Mouse (Mus musculus) MEL (cell line): ENCODE data around the gene Eif4ebp2. TPM values are rescaled to one million over a fixed set of nuclear protein-coding genes. Genes with fewer than 3 reads are reported as not detected.

Experiments
- DNase-seq: peaks from one replicate; pipeline ENCODE4 v3.0.0; 2011; ENCODE audit warnings: low read depth, low spot score
- H3K27ac ChIP-seq: 2 replicates; pipeline ENCODE4 v1.5.1; 2012; ENCODE audit warnings: low read depth, mild to moderate bottlenecking, control low read depth, low read length, moderate library complexity; ENCODE audit not compliant: control insufficient read depth
- H3K27me3 ChIP-seq, 2 experiments: fragments of 150-350 bp in 1 of 2; sonication (generic) in 1 of 2; 2 replicates each; pipeline ENCODE4 v1.6.1; 2012; ENCODE audit warnings: low read length in 2 of 2, mild to moderate bottlenecking in 2 of 2, improper control_type of control experiment in 1 of 2, moderate library complexity in 1 of 2; ENCODE audit not compliant: insufficient read depth in 2 of 2, control insufficient read depth in 1 of 2
- H3K36me3 ChIP-seq, 2 experiments: 2 replicates each; pipeline ENCODE4 v1.6.1; 2012 to 2014; ENCODE audit warnings: low read length in 2 of 2, improper control_type of control experiment in 1 of 2, inconsistent platforms in 1 of 2, mild to moderate bottlenecking in 1 of 2; ENCODE audit not compliant: insufficient read depth in 2 of 2, control insufficient read depth in 1 of 2
- H3K4me1 ChIP-seq, 2 experiments: fragments of 150-350 bp in 1 of 2; sonication (generic) in 1 of 2; 2 replicates each; pipeline ENCODE4 v1.6.1; 2012; ENCODE audit warnings: low read length in 2 of 2, improper control_type of control experiment in 1 of 2, mild to moderate bottlenecking in 1 of 2; ENCODE audit not compliant: insufficient read depth in 2 of 2, control insufficient read depth in 1 of 2
- H3K4me3 ChIP-seq, 2 experiments: fragments of 150-350 bp in 1 of 2; sonication (generic) in 1 of 2; 2 replicates each; pipeline ENCODE4 v1.5.1; 2012; ENCODE audit warnings: low read depth in 2 of 2, low read length in 2 of 2, mild to moderate bottlenecking in 2 of 2, moderate library complexity in 2 of 2, control low read depth in 1 of 2, improper control_type of control experiment in 1 of 2; ENCODE audit not compliant: control insufficient read depth in 1 of 2, insufficient read depth in 1 of 2
- H3K79me2 ChIP-seq: 2 replicates; pipeline ENCODE4 v1.6.1; 2012; ENCODE audit warnings: mild to moderate bottlenecking, low read length, moderate library complexity; ENCODE audit not compliant: control insufficient read depth, poor library complexity, insufficient read depth
- H3K9ac ChIP-seq: 2 replicates; pipeline ENCODE4 v1.6.1; 2012; ENCODE audit warnings: low read depth, mild to moderate bottlenecking, control low read depth, low read length, moderate library complexity; ENCODE audit not compliant: control insufficient read depth, poor library complexity, severe bottlenecking
- H3K9me3 ChIP-seq: fragments of 150-350 bp; sonication (generic); replicated peaks from 2 replicates; pipeline ENCODE4 v1.6.1; 2012; ENCODE audit warnings: mild to moderate bottlenecking, low read length, improper control_type of control experiment, moderate library complexity; ENCODE audit not compliant: insufficient read depth
- BHLHE40 ChIP-seq: IDR thresholded peaks from 2 replicates; pipeline ENCODE4 v1.6.1; 2012; ENCODE audit warnings: low read depth, mild to moderate bottlenecking, inconsistent platforms, low read length, improper control_type of control experiment, borderline replicate concordance
- CHD1 ChIP-seq: IDR thresholded peaks from 2 replicates; pipeline ENCODE4 v1.6.1; 2012; ENCODE audit warnings: low read depth, mild to moderate bottlenecking, inconsistent platforms, low read length, improper control_type of control experiment
- E2F4 ChIP-seq: IDR thresholded peaks from 2 replicates; pipeline ENCODE4 v1.6.1; 2011; ENCODE audit warnings: low read depth, low read length, improper control_type of control experiment, borderline replicate concordance
- ELF1 ChIP-seq: IDR thresholded peaks from 2 replicates; pipeline ENCODE4 v1.6.1; 2014; ENCODE audit warnings: low read depth, mild to moderate bottlenecking, inconsistent platforms, low read length, improper control_type of control experiment, moderate library complexity
- EP300 ChIP-seq, 2 experiments: IDR thresholded peaks; 2 replicates each; pipeline ENCODE4 v1.6.1; 2011; ENCODE audit warnings: improper control_type of control experiment in 2 of 2, low read length in 2 of 2, low read depth in 1 of 2, mild to moderate bottlenecking in 1 of 2
- JUND ChIP-seq: IDR thresholded peaks from 2 replicates; pipeline ENCODE4 v1.6.1; 2011; ENCODE audit warnings: low read depth, mild to moderate bottlenecking, improper control_type of control experiment, low read length
- MAFK ChIP-seq: IDR thresholded peaks from 2 replicates; pipeline ENCODE4 v1.6.1; 2011; ENCODE audit warnings: low read depth, mild to moderate bottlenecking, low read length, improper control_type of control experiment, borderline replicate concordance
- MAX ChIP-seq: IDR thresholded peaks from 2 replicates; pipeline ENCODE4 v1.6.1; 2011; ENCODE audit warnings: low read length, improper control_type of control experiment
- MXI1 ChIP-seq: IDR thresholded peaks from 2 replicates; pipeline ENCODE4 v1.6.1; 2011; ENCODE audit warnings: mild to moderate bottlenecking, low read depth, low read length, improper control_type of control experiment
- NRF1 ChIP-seq: IDR thresholded peaks from 2 replicates; pipeline ENCODE4 v1.6.1; 2014; ENCODE audit warnings: low read depth, mild to moderate bottlenecking, inconsistent platforms, low read length, improper control_type of control experiment, moderate library complexity; ENCODE audit not compliant: poor library complexity, insufficient read depth, severe bottlenecking
- POLR2AphosphoS5 ChIP-seq: IDR thresholded peaks from 2 replicates; pipeline ENCODE4 v1.6.1; 2012; ENCODE audit warnings: low read depth, borderline replicate concordance, mild to moderate bottlenecking, inconsistent platforms, low read length, moderate library complexity, mixed read lengths
- RCOR1 ChIP-seq: IDR thresholded peaks from 2 replicates; pipeline ENCODE4 v1.6.1; 2012; ENCODE audit warnings: low read depth, mild to moderate bottlenecking, inconsistent platforms, low read length, improper control_type of control experiment
- SMC3 ChIP-seq: IDR thresholded peaks from 2 replicates; pipeline ENCODE4 v1.6.1; 2011; ENCODE audit warnings: low read depth, low read length, improper control_type of control experiment
- USF2 ChIP-seq, 2 experiments: IDR thresholded peaks; 2 replicates each; pipeline ENCODE4 v1.6.1; 2011 to 2012; ENCODE audit warnings: improper control_type of control experiment in 2 of 2, low read length in 2 of 2, borderline replicate concordance in 1 of 2, inconsistent platforms in 1 of 2, low read depth in 1 of 2, mild to moderate bottlenecking in 1 of 2; ENCODE audit not compliant: insufficient read depth in 1 of 2
- ZC3H11A ChIP-seq: IDR thresholded peaks from 2 replicates; pipeline ENCODE4 v1.6.1; 2012; ENCODE audit warnings: low read depth, mild to moderate bottlenecking, inconsistent platforms, low read length, improper control_type of control experiment
- ZKSCAN1 ChIP-seq: IDR thresholded peaks from 2 replicates; pipeline ENCODE4 v1.6.1; 2012; ENCODE audit warnings: low read depth, mild to moderate bottlenecking, inconsistent platforms, low read length, improper control_type of control experiment, moderate library complexity
- polyA plus RNA-seq, 2 experiments: library from polyadenylated mRNA; stranded (reverse) in 1 of 2; unstranded in 1 of 2; fragments of >175 nt in 1 of 2; fragments of >200 nt in 1 of 2; gene quantifications; 2 replicates each; pipeline versions ENCODE4 v1.2.1 to v1.2.4; 2012; ENCODE audit warnings: low replicate concordance in 2 of 2, low read depth in 1 of 2; ENCODE audit not compliant: insufficient read length in 2 of 2, insufficient read depth in 1 of 2, missing spikeins in 1 of 2
- total RNA-seq: library from RNA; depleted of rRNA; stranded (reverse); fragments of 300-350 nt; gene quantifications from 2 replicates; pipeline ENCODE4 v1.2.3, GENCODE M21; 2012

Eif4ebp2 gene
- total and polyA plus RNA-seq, 3 experiments = 17.1 to 186 (median 52.9) TPM

DNA sequence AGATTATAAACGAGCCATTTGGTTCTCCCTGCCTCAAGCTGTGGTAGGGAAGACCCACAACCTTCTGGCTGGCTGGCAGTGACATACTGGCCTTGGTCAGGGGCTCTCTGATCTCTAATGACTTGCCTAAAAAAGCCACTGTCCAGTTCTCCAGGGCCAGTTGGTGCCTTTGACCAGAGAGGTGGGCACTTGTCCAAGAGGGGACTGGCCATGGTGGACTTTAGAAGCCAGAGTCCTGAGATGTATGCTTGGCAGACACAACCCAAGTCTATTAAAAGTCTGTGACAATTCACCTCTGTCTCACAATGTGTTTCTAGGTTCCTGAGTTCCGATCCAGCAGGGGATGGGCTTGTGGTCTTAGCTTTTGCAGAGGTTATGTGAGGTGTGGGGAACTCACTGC, 27.4 kb downstream of the Eif4ebp2 start:
- H3K9ac ChIP-seq = no peak overlapping the region
- H3K4me3 ChIP-seq = no peak overlapping the region
- no peaks in the 10 kb centered on the region for H3K27me3 ChIP-seq
- H3K4me1 ChIP-seq = no peaks in the 10 kb centered on the region
- H3K36me3 ChIP-seq = no peaks in the 10 kb centered on the region
- no peaks in the 10 kb centered on the region for H3K9me3 ChIP-seq
- TF ChIP-seq RCOR1 (no peak), MAX (no peak), BHLHE40 (no peak), E2F4 (no peak), NRF1 (no peak)
- H3K27ac ChIP-seq = no peak overlapping the region
- H3K79me2 ChIP-seq = no peaks in the 10 kb centered on the region
- no peak for DNase-seq

GRCm38 (mm10) chr10:61424500-61424899, 28.0 kb downstream of the Eif4ebp2 start:
- no peaks in the 10 kb centered on the region for H3K36me3 ChIP-seq
- TF ChIP-seq EP300 (IDR thresholded peaks at IDR 0.05; ENCODE audit: low read depth in 1 of 2, low read length in 2 of 2) = no peak
- TF ChIP-seq MXI1 = no peak
- no peak for TF ChIP-seq E2F4
- no peak for TF ChIP-seq SMC3
- TF ChIP-seq BHLHE40 = no peak
- TF ChIP-seq MAFK = no peak
- TF ChIP-seq ZKSCAN1 = no peak
- TF ChIP-seq ZC3H11A = no peak
- no peak for TF ChIP-seq USF2 (IDR thresholded peaks at IDR 0.05; ENCODE audit: borderline replicate concordance in 1 of 2, insufficient read depth in 1 of 2, low read depth in 1 of 2, low read length in 2 of 2)
- no peak for TF ChIP-seq ELF1
- no peak for TF ChIP-seq JUND
- no peak for TF ChIP-seq CHD1
- TF ChIP-seq POLR2AphosphoS5 = no peak
- no peak for TF ChIP-seq MAX
- no peak overlapping the region for H3K9ac ChIP-seq
- no peak for DNase-seq
- H3K4me1 ChIP-seq = no peaks in the 10 kb centered on the region
- no peaks in the 10 kb centered on the region for H3K9me3 ChIP-seq
- H3K4me3 ChIP-seq = no peak overlapping the region
- no peaks in the 10 kb centered on the region for H3K79me2 ChIP-seq
- no peaks in the 10 kb centered on the region for H3K27me3 ChIP-seq
- H3K27ac ChIP-seq = no peak overlapping the region
